Mouse (Mus musculus): ENCODE data around the gene Olfr309. TPM values are rescaled to one million over a fixed set of nuclear protein-coding genes. Genes with fewer than 3 reads are reported as not detected.

Olfr309 gene
- polyA plus RNA-seq, 1 experiment from 2014 or later: not detected

Small RNA genes lying within 50 kb of the gene (microRNA-seq; reads per million reads assigned to microRNA genes)
- gene Gm23192: not detected

Other genes with a start within 250 kb of the Olfr309 start
- gene Vmn2r75, start 141.9 kb downstream of the Olfr309 start, polyA plus RNA-seq (2014; fragmentation: Nextera tagmentation; extraction: Ambion mirVana): not detected in 2 replicates
- gene Vmn2r76, start 67.4 kb downstream of the Olfr309 start, polyA plus RNA-seq (2014; fragmentation: Nextera tagmentation; extraction: Ambion mirVana): not detected in 2 replicates
- not detected in 2 replicates for gene Olfr310, start 36.5 kb downstream of the Olfr309 start, polyA plus RNA-seq (2014; fragmentation: Nextera tagmentation; extraction: Ambion mirVana)
- gene Olfr308, start 11.9 kb upstream of the Olfr309 start, polyA plus RNA-seq (2014; fragmentation: Nextera tagmentation; extraction: Ambion mirVana): not detected in 2 replicates
- gene Olfr307, start 23.9 kb upstream of the Olfr309 start, polyA plus RNA-seq (2014; fragmentation: Nextera tagmentation; extraction: Ambion mirVana): not detected in 2 replicates
- not detected in 2 replicates for gene Olfr305, start 53.2 kb upstream of the Olfr309 start, polyA plus RNA-seq (2014; fragmentation: Nextera tagmentation; extraction: Ambion mirVana)
- not detected in 2 replicates for gene Olfr304, start 73.0 kb upstream of the Olfr309 start, polyA plus RNA-seq (2014; fragmentation: Nextera tagmentation; extraction: Ambion mirVana)
- gene Olfr303, start 84.1 kb upstream of the Olfr309 start, polyA plus RNA-seq (2014; fragmentation: Nextera tagmentation; extraction: Ambion mirVana): not detected in 2 replicates
- not detected in 2 replicates for gene Olfr301, start 90.1 kb upstream of the Olfr309 start, polyA plus RNA-seq (2014; fragmentation: Nextera tagmentation; extraction: Ambion mirVana)
- gene Olfr299, start 146.2 kb upstream of the Olfr309 start, polyA plus RNA-seq (2014; fragmentation: Nextera tagmentation; extraction: Ambion mirVana): not detected in 2 replicates
- gene Olfr298, start 178.8 kb upstream of the Olfr309 start, polyA plus RNA-seq (2014; fragmentation: Nextera tagmentation; extraction: Ambion mirVana): not detected in 2 replicates
- gene Olfr297, start 206.3 kb upstream of the Olfr309 start, polyA plus RNA-seq (2014; fragmentation: Nextera tagmentation; extraction: Ambion mirVana): not detected in 2 replicates